Mouse (Mus musculus) embryo, embryonic 10.5 days (tissue): ENCODE measurements around the gene A930002H24Rik.

Experiments used
- DNase-seq: peaks from one replicate; pipeline ENCODE4 v3.0.0-alpha.2; 2015; ENCODE audit warnings: low spot score

A930002H24Rik gene

DNA sequence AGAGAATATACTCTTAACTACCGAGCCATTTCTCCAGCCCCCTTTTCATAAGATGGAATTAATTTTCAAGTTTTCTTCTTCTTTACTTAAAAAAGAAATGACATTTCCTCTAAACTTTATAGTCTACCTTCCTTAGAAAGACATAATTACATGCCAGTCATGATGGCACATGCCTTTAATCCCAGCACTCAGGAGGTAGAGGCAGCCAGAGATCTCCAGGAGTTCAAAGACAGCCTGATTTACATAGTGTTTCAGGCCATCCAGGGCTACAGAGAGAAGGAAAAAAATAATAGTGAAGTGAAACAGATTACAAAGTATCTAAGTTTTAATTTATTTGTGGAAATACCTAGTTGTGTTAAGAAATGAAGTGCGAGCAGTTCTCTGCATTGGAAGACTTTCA is 27.4 kb downstream of the A930002H24Rik start:
- DNase-seq: no peak

DNA sequence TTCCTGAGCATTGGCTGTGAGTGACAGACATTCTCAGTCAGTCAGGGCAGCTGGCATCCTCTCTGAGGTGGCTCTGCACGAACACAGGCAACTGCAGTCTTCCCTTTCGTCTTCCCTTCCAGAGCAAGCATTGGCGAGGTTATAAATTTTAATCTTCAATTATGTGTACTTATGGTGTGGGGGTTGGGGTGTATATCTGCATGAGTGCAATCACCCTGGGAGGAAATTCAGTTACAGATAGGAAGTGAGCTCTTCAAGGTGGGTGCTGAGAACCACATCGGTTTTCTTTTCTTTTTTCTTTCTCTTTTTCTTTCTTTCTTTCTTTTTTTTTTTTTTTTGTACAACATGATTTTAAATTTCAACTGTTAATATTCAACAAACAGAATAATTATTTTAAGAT is 32.0 kb downstream of the A930002H24Rik start:
- DNase-seq: no peak

DNA sequence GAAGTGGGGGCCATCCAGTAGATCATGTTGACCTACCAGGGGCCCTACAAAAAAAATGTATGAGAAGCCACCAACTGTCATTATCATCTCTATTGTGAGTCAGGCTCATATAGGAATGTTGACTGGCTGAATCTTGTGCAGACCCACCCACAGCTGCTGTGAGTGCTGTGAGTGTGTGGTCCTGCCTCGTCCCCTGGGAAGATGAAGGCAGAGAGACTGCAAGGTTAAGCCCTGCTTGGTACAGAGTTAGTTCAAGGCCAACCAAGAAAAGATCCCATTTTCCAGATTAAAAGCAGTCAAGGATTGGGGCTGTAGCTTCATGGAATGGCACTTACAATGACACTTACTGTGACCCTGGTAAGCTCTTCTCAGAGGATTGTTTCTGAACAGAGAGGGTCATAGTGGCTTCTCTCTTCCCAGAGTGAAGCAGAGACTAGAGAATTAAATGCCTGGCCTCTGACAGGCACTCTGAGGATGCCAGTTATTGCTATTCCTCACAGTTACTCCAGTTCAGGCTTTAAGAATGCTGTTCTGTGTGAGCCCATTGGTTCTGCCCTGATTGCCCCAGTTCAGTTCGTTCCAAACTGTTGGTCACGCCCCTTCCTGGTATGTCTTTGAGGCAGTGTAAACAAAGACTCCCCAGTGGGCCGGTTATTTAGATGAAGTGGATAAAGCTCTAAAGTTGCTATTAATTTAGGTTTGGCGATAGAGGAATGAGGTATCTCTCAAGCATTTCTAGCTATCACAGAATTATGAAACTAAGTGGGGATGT is 34.8 kb downstream of the A930002H24Rik start:
- DNase-seq: no peak

DNA sequence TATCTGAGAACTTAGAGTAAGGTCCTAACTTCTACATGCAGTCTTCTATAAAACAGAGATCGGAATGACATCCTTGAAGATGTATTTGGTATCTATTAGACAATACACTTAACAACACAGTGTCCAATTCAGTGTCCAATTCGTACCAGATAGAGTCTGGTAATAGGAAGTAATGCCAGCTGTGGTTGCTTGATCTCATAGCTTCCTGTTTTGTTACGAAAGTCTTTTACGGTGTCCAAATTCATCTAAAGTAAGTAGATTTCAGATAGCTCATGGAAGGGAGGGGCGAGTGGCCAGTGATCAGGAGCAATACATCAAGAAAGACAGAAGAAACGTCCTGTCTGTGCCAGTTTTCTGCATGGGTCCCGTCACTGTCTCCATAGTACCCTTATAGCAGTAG is 36.8 kb downstream of the A930002H24Rik start:
- no peak for DNase-seq

DNA sequence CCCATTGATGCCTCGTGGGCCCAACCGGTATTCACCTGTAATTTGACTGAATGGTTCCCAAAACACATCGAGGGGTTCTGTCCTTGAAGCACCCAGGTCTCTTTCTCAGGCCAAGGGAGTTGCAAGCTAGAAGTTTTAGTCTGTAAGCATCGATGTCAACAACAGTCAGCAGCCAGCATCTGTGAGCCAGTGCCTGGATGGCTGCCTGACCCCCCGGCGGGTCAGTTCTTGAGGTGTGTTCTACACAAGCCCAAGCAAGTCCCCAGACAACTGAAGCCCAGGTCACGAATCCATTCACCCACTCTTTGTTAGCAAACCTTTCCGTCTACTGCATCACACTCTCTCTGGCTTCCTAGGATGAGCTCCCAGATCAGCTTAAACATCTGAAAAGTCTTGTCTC is 37.4 kb downstream of the A930002H24Rik start:
- DNase-seq: no peak

DNA sequence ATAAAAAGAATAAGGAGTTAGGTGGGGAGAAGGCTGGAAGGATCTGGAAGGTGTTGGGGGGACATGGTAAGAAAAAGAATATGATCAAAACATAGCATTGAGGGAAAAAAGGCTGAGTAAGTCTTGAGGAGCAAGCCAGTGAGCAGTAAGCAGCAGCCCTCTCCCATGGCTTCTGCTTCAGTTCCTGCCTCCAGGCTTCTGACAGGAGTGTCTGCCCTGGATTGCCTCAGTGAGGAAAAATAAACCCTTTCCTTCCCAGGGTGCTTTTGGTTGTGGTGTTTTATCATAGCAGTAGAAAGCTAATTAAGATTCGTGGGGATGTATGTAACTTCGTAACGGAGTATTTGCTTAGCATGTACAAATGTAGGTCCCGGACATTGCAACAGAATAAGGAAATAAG is 39.5 kb downstream of the A930002H24Rik start:
- DNase-seq: no peak

DNA sequence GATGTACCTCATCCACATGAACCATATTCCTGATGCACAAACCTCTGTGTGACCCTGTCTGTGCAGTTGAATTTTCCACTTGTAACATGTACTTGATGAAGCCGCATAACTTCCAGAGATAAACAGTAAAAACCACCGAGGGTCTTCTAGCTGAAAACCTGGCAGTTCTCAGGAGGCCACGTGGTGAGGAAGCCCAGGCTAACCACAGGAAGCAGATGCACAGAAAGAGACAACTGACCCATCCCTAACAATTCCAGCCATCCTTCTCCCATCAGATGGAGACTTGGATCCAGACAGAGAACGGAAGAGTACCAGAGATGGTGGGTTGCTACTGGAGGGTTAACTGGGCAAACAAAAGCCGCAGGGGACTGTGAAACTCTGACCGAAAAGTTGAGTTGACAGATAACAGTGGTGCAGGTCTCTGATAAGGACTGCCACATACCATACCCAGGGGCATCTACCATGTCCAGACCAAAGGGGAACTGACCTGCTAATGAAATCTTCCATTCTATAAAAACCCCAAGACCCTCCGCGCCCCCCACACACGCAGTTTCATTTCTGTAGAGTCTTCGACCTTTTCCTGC is 45.1 kb downstream of the A930002H24Rik start:
- no peak for DNase-seq

DNA sequence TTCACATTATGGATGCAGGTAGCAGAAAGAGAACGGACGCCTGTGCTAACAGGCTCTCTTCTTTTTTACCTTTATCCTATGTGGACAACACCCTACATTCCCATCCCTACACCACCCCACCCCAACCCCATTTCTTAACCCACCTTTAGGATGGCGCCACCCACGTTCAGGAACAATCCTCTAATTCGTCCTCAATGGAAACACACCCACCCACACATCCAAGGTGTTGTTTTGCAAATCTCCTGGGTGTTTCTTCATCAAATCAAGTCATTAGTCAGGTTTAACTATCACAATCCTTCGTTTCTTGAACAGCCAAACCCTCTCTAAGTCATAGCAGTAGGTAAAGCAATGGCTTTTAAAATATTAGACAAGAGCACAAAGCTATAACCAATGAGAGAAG is 50.0 kb downstream of the A930002H24Rik start:
- DNase-seq: no peak
